Mouse (Mus musculus): ENCODE measurements around the gene Psme3.

Psme3 gene

DNA sequence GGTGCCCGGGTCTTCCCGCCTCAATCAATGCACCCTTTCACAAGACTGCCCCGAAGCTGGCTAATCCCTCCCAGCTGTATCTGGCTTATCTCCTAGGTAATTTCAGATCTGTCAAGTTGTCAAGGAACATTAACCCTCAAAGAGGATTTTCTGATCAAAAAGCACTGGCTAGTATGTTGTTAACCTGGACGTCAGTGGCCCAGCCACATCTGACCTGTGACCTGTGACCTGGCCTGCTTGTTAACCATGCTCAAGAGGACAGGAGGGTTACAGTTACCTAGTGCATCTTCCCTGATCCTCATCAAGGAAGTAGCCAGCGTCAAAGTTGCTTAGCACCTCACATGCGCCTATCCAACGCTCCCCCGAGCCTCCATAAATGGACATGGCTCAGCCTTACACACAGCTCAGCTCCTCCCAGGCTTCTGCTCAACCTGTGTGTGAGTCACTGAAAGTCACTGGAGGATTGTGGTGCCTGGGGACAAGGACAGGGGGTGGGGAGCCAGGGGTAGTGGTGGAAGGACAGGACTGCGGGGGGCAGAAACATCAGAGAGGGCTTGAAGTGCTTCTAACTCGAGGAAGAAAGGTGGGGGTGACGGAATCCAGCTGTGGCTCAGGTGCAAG, 35.2 kb downstream of the Psme3 start:
- no peak for DNase-seq (ENCODE audit: extremely low spot score, low read depth, low spot score)

DNA sequence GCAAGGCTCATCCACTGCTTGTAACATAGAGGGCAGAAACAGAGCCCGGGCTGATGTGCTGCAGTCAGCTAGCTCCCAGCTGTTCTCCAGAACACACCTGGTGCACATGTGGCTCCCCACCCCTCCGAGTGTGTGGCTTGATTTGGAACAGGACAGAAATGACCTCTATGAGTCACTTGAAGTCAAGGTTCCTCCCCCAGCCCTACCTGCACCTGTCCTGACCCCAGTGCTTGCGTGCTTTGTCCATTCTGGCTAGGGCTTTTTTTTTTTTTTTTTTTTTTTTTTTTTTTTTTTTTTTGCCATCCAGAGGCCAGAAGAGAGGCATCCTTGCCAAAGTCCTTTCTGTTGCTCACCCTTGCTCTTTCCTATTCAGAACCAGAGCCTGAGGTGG, 35.7 kb downstream of the Psme3 start:
- no peak for DNase-seq (ENCODE audit: extremely low spot score, low read depth, low spot score)

DNA sequence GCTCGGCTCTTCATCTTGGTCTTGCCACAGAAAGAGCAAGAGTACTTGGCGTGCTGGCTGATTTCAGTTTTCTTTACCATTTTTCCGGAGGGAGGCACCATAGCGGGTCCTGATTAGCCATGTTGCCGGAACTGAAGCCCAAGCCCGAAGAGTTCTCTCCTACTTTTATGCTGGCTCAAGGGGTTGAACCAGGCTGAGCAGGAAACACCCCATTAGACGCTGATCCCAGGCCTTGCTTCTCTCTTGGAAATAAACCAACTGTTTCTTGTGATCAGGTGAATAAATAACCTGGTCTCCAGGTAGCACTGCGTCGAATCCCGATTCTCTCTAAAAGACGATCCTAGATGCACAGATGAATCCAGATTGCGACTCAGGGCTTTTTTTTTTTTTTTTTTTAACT, 37.4 kb downstream of the Psme3 start:
- DNase-seq (ENCODE audit: extremely low spot score, low read depth, low spot score): no peak

DNA sequence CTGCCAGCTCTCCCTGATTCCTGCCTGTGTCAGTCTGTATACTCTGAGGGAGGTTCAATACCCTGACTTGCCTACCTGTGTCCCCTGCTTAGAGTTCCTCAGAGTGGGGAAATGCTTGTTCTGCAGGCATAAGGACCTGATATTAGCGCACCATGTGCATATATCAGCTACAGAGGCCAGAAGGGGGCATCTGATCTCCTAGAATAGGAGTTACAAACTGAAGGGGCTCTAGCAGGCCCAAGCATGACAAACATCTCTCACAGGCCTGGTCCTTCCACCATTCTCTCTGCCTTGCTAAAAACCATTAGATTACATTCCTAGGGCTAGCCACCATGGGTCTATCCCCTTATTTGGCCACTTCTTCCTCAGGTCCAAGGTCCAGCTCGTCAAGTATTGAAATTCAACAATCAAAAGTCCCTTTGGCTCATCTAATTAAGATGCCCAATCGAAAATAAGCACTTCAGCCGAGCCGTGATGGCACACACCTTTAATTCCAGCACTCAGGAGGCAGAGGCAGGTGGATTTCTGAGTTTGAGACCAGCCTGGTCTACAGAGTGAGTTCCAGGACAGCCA, 38.5 kb downstream of the Psme3 start:
- DNase-seq (ENCODE audit: extremely low spot score, low read depth, low spot score): no peak

DNA sequence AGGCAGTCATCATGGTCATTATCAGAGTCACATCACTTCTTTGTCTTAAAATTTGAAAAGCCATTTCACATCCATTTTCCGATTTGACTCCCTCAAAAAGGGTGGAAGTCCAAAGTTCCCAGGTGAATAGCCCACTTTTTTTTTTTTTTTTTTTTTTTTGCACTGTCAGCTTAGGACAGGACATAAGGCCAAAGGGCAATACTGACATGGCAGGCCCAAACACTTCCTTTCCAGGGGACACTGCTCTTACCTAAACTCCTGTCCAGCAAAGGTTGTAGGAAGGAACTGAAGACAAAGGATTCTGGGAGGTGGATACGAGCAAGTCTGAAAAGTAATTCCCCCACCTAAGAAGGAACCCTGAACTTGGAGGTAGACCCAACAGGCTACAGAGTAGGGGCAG, 39.9 kb downstream of the Psme3 start:
- DNase-seq (ENCODE audit: extremely low spot score, low read depth, low spot score): no peak

DNA sequence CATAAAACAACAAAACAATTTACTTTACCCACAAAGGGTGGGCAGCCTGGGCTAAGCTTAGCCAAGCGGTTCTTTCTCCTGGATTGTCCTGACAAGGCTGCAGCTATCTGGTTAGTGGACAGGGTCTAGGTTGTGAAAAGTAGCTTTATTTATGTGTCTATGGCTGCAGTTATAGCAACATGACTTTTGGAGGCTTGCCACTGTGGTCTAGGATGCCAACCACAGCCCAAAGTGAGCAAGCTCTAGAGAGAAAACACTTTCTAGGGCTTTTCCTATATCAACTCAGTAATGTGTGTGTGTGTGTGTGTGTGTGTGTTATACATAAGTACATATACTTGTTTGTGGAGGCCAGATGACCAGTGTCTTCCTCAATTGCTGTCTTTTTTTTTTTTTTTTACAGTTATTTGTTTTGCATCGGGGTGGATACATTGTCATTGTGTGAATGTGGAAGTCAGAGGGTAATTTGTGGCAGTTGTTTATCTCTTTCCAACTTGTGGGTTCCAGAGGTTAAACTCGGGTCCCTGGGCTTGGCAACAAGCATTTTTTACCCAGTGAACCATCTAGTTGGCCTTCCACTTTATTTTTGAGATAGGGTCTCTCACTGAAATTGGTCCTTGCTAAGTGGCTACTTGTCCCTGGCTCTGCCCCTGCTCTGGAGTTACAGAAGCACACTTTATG, 41.6 kb downstream of the Psme3 start:
- no peak for DNase-seq (ENCODE audit: extremely low spot score, low read depth, low spot score)

DNA sequence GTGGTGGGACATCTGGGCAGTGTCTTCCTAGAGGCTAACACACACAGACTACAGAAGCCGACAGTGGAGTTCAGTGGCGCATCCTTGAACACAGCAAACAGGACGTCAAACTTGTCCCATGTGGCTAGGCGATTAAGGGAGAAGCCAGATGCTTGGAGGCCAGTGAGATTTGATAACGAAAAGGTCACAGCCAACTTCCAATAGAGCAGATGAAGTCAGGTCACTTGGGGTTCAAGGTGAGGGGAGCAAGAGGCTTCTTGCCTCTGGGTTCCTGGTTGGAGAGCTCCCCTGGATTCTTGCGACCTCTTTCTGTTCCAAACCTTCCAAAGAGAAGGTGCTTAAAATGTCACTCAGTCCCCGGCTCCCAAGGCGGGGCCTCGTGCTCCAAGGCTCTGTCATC, 43.8 kb downstream of the Psme3 start:
- no peak for DNase-seq (ENCODE audit: extremely low spot score, low read depth, low spot score)

DNA sequence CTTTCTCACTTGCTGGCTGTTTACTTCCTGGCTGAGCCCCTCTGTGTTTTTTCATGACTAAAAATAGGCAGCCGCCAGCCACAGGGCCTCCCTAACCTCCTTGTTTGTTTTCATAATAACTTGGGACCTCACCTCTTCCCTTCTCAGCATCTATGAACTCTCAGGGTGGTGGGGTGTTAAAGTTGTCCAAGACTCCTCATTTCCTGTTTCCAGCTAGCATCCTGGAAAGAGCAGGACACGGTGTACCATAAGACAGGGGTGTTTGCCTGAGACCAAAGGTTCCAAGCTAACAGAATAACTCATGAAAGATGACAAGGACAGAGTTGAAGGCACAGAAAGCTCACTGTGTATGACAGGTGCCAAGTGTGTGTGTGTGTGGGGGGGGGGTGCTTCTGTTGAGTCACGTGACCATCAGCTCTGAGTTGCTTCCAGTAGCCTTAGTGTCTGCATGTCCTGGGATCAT, 44.7 kb downstream of the Psme3 start:
- no peak for DNase-seq (ENCODE audit: extremely low spot score, low read depth, low spot score)

DNA sequence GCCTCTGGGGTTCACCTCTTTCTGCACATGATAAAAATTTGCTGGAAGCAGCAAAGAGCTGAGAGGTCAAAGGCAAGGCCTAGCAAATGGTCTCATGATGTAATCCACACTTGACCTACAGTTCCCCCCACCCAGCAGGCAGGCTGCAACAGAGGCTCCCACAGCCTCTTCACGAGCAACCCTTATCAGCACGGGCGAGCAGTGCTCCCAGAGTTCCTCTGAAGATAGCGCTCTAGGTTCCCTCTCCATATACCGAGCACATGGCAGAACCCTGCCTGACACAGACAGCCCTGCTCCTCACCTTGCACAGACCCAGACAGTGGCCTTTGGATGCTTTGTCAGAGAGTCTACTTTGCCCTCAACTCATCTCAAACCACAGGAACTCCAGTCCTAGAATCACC, 48.5 kb downstream of the Psme3 start:
- DNase-seq (ENCODE audit: extremely low spot score, low read depth, low spot score): no peak

DNA sequence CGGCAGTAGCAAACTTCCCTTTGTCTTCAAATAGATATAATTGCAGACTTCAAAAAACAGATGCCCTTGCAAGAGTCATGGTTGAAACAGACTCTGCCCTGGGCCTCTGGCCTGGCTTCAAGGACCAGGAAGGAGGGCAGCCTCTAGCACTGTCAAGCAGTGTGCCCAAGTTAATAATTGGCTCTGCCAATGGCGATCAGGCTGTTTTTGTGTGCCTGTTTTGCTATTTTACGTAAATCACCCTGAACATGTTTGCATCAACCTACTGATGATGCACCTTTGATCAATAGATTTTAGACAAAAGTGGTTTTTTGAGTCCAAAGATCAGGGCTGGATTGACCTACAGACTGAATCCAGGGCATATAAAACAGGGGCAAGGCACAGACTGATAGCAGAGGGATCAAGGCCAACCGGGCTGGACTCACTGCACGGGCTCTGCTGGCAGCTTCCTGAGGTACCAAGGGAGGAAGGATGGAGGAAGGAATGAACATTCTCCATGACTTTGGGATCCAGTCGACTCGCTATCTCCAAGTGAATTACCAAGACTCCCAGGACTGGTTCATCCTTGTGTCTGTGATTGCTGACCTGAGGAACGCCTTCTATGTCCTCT, 51.4 kb downstream of the Psme3 start, which contains the start of gene G6pc:
G6pc (plus strand) TSS at position 236 of the 610 bp plus-strand sequence.
- DNase-seq (ENCODE audit: extremely low spot score, low read depth, low spot score): no peak

DNA sequence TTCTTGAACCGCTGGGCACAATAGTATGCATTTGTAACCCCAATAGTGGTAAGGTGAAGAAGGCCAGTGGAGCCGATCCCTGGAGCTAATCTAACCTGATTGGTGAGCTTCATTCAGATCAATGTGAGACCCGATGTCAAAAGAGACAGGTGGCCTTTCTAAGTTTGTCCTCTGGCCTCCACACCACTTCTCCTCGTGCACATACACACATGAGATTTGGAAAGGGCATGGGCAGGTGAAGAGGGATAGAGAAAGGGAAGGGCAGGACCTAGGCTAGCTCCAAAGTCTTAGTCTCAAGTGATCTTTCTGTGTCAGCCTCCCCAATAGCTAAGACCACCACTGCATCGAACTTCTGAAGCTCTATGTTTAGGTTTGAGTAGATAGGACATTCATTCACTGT, 54.1 kb downstream of the Psme3 start:
- DNase-seq (ENCODE audit: extremely low spot score, low read depth, low spot score): no peak
